Mouse (Mus musculus): ENCODE results near the gene Rnf103. TPM values are rescaled to one million over a fixed set of nuclear protein-coding genes. Genes with fewer than 3 reads are reported as not detected.

Gene Rnf103
- polyA plus RNA-seq, 1 experiment from 2014 or later: 24.3 TPM

- no peaks in the 10 kb centered on the region for H3K4me1 ChIP-seq (replicated peaks)
- no peaks in the 10 kb centered on the region for H3K27me3 ChIP-seq
- no peak overlapping the region for H3K27ac ChIP-seq (replicated peaks)
- no peak overlapping the region for H3K9ac ChIP-seq
- no peak overlapping the region for H3K4me3 ChIP-seq
- 86% methylated on average over 2 of the region's 2 CpGs for WGBS
- peaks cover 8% of the 10 kb centered on the region; the same call in 1 of the 2 replicates for H3K36me3 ChIP-seq
- no peaks in the 10 kb centered on the region for H3K9me3 ChIP-seq
- no peak overlapping the region for H3K4me2 ChIP-seq
- ATAC-seq (ENCODE audit: low read depth): no peak
Observed at GRCm38 (mm10) chr6:71555507-71555951, 61.8 kb downstream of the Rnf103 start.

- Histone ChIP-seq H3K27me3 (no peaks in the 10 kb centered on the region), H3K9ac (no peak overlapping the region), H3K36me3 (peaks cover 19% of the 10 kb centered on the region), H3K4me3 (no peak overlapping the region), H3K27ac (replicated peaks) (no peak overlapping the region), H3K4me2 (no peak overlapping the region), H3K4me1 (replicated peaks) (no peaks in the 10 kb centered on the region), H3K9me3 (no peaks in the 10 kb centered on the region)
- WGBS: 89% methylated on average over 2 of the region's 2 CpGs
- ATAC-seq (ENCODE audit: low read depth): no peak
Observed at GRCm38 (mm10) chr6:71556826-71557225, 63.1 kb downstream of the Rnf103 start.

Other genes starting within 250 kb of the Rnf103 start
- 24.0 and 27.6 TPM in 2 replicates for gene Krcc1, start 222.2 kb upstream of the Rnf103 start, polyA plus RNA-seq (2015; fragmentation: Nextera tagmentation; extraction: Ambion mirVana)
- 1.2 and 1.7 TPM in 2 replicates for gene Smyd1, start 171.7 kb upstream of the Rnf103 start, polyA plus RNA-seq (2015; fragmentation: Nextera tagmentation; extraction: Ambion mirVana)
- gene Cd8b1, start 171.1 kb upstream of the Rnf103 start, polyA plus RNA-seq (2015; fragmentation: Nextera tagmentation; extraction: Ambion mirVana): not detected in 2 replicates
- not detected in 2 replicates for gene Cd8a, start 120.5 kb upstream of the Rnf103 start, polyA plus RNA-seq (2015; fragmentation: Nextera tagmentation; extraction: Ambion mirVana)
- gene Rmnd5a, start 53.3 kb upstream of the Rnf103 start, polyA plus RNA-seq (2015; fragmentation: Nextera tagmentation; extraction: Ambion mirVana): 9.4 and 10.9 TPM in 2 replicates
- 59.3 and 60.4 TPM in 2 replicates for gene Chmp3, start 49.9 kb downstream of the Rnf103 start, polyA plus RNA-seq (2015; fragmentation: Nextera tagmentation; extraction: Ambion mirVana)
- 49.6 and 51.7 TPM in 2 replicates for gene Kdm3a, start 139.1 kb downstream of the Rnf103 start, polyA plus RNA-seq (2015; fragmentation: Nextera tagmentation; extraction: Ambion mirVana)
- gene Reep1, start 213.7 kb downstream of the Rnf103 start, polyA plus RNA-seq (2015; fragmentation: Nextera tagmentation; extraction: Ambion mirVana): 248 and 260 TPM in 2 replicates

Measured in neural tube, embryonic 13.5 days (tissue).